Mouse (Mus musculus) lung, postnatal 36 days (tissue): Measurements from ENCODE around the gene Phactr1.
A peak's percentile ranks its signal among the peaks of the same experiment; 100 is the strongest.

Experiments
- DNase-seq: peaks from one replicate; pipeline ENCODE4 v3.0.0; 2022; ENCODE audit warnings: mixed read lengths

The Phactr1 gene

GRCm38 (mm10) chr13:42872125-42872524 is 191.7 kb downstream of the Phactr1 start:
- DNase-seq: no peak

GRCm38 (mm10) chr13:42878346-42878745 is 197.9 kb downstream of the Phactr1 start:
- peak; percentile 75 for DNase-seq

GRCm38 (mm10) chr13:42884033-42884724 is 203.8 kb downstream of the Phactr1 start:
- DNase-seq: peak; percentile 67

DNA sequence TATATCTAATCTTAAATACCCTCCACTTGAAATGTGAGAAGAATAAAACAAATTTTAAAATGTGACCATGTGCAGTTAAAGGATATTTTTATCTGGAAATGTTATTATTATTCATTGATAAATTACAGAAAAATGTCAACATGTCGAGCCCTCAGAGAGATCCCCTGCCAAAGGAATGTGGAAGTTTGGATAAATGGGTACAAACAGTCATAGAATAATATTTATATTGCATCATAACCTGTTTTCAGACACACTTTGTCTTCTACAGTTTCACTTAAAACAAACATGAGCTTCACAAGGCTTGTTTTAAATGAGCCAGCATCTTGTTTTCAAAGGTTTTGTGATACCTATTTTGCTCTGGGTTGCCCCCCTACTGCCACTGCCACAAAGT is 204.3 kb downstream of the Phactr1 start:
- DNase-seq: peak; percentile 52

DNA sequence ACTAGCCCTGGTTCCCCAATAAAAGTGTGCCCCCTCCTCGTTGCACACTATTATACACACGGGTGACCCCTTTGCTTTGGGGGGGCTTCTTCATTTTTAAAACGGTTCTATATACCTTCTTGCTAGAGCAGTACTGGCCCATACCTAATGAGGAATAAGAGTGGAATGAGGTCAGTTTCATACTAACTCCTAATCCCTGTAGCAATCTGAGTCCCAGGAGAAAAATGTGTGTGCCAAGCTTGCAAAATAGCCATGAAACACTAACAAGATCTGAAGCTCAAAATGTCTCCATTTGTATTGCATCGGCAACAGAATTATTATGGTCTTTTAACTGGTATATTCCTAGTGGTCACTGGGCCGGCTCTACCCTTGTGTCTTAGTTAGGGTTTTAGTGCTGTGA is 207.3 kb downstream of the Phactr1 start:
- DNase-seq: no peak

GRCm38 (mm10) chr13:42889516-42890474 is 209.4 kb downstream of the Phactr1 start:
- peak; percentile 73 for DNase-seq

DNA sequence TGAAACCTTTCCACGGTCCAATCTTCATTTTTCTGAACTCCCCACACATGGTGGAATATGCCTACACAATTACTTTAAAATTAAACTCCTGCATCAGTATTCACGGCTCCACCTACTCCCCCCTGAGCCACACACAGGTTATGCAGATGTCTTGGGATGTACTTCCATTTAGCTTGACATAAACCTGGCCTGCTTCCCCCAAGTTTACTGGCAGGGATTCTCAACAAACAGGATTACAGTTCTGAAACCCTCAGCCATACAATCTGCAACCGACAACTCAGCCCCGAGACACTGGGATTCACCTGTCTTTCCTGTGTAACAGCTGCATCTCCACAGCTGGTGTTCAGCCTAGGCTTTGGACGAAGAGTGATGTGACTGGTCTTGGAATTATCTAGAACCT is 210.2 kb downstream of the Phactr1 start:
- DNase-seq: no peak

DNA sequence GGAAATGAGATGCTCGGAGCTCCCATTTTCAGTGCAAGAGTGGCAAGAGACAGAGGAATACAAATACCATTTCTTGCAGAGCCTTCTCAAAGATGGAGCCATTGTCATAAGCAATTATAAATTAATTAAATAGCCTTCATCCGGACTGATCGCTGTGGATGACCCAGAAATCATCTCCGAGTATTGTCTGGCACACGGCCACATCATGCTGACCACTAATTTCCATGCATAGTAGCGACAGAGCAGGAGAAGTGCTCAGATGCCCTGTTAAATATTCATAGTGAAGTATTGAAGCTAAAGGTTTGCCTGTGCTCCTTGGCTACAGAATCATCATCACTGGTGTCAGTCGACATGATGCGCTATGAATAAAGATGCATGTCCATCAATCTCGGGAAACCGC is 213.6 kb downstream of the Phactr1 start:
- no peak for DNase-seq

GRCm38 (mm10) chr13:42894598-42894997 is 214.2 kb downstream of the Phactr1 start:
- DNase-seq: no peak

GRCm38 (mm10) chr13:42895980-42896379 is 215.6 kb downstream of the Phactr1 start:
- no peak for DNase-seq

DNA sequence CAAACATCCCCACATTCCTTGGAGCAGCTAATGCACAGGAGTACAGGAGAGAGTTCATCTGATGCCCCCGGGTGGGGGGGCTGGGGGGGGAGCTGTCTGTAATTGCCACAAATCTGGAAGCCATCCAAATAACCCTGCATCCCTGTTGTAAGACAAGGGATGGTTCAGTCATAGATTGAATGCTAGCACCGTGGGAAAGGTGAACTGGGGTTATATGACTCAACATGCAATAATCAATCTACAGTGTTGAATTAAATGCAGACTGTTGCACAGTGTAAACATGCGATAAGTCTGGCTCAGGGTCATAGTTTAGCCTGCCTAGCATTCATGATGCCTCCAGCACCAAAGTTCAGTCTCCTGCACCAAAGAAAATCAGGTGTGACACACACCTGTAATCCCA is 219.2 kb downstream of the Phactr1 start:
- DNase-seq: no peak

DNA sequence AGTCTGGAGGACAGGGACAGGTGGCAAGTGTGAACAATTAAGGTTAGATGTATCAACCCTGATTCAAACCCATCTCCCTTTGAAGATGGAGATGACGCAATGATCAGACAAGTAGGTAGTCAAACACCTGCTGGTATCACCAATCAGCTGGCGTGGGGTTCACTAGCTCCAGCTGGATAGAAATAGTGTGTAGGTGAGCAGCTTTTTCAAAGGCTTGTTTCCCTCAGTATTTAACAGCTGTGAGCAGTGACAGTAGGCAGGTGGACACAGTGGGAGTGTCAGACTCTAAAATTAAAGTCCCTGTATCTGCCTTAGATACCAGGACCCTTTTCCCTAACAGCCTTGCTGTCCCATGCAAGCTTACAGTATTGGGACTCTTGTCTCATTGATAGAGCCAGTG is 221.4 kb downstream of the Phactr1 start:
- no peak for DNase-seq

DNA sequence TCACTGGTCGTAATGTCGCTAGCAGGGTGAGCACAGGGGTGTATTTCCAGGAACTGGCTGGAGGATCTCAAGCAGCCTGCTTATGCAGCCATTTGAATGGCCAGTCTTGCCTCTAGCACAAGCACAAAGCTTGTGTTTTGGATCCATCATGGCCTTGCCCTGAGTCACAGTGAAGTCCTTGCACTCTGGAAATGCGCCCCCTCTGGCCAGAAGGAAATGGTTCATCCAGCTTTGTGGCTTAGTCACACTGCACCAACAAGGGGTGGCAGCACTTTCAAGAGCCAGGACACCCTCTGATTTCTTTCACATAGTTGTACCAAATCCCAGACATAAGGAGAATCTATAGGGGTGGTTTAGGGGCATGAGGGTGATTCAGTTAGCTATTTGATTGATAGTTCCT is 222.4 kb downstream of the Phactr1 start:
- no peak for DNase-seq

DNA sequence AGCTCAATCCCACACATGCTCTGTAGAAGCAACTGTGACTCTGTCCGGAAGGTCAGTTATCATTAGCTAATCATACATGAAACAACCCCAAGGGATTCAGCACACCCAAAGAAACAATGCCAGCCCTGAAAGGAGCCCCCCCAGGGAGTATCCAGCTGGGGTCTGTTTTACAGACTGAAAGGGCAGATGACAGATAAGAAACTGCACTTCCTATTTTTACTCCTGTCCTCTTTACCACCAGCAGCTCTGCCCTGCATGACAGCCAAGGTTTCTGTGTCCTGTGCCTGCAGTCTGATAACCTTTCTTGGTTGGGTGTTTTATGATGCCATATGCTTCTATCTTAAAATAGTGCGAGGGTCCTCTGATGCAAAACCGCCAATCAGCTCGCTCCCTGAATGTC is 225.4 kb downstream of the Phactr1 start:
- no peak for DNase-seq

- DNase-seq: no peak
Observed at GRCm38 (mm10) chr13:42906990-42907389, 226.6 kb downstream of the Phactr1 start.

GRCm38 (mm10) chr13:42915081-42915480 is 234.7 kb downstream of the Phactr1 start:
- peak; percentile 65 for DNase-seq

DNA sequence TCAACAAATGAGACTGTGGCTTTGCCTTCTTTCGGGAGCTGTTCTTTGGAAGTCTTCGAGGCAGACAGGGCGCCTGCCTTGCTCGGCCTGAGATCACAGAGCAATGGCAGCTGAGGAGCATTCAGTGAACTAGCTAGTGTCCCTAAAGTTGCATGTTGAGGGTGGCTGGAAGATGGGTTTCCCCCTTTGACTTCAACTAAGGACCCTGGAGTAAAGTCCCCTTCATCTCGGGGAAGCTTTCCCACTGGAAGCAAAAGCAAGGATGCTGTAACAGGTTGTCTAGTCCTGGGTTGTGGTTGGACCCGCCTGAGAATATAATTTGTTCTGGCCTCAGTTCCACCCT is 235.4 kb downstream of the Phactr1 start:
- DNase-seq: no peak

- peak; percentile 58 for DNase-seq
Observed at GRCm38 (mm10) chr13:42916194-42917033, 236.0 kb downstream of the Phactr1 start.

DNA sequence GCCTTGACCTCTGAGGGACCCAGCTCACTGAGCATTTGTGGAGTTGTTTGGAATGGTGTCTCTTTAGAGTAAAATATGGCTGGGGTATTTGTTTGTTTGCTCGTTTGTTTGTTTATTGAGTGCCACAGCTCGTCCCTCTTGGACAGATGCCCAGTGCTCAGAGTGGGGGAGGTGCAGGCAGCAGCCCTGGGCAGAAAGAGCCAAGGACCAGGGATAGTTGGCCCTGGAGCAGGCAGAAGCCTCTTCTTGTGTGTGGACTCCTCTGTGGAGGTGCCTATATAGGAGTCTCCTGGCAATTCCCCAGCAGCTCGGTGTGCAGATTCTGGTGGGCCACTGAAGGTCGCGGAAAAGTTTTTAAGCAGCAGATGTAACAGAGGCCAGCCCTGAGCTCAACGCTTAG is 236.8 kb downstream of the Phactr1 start:
- DNase-seq: peak; percentile 50

- DNase-seq: no peak
Observed at GRCm38 (mm10) chr13:42920062-42920461, 239.6 kb downstream of the Phactr1 start.

DNA sequence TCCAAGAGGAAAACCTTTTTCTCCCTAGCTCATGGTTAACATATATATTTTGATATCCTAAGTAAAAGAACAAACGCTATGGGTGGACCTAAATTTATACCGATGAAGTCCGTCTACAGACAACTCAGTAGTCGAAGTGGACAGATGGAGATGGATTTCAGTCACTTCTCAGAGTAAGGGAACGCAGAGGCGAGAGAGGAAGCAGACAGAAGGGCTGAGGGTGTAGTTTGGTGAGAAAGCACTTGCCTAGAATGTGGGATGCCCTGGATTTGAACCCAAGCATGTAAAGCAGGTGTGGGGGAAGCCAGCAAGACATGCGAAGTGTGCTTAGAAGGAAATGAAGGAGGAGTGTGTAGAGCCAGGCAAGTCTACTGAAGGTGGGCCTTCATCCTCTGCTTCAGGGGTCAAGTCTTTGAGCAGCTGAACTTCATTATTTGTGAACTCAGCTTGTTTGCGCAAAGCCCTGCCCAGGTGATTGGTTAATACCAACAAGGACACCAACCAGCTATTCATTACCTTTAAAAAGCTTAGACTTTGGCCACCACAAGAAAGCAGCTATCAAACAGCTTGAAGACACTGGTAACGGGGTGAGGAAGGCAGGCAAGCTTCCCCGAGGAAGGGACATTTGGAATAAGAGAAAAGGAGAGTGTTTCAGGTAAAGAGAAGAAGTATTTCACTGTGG is 241.5 kb downstream of the Phactr1 start:
- no peak for DNase-seq

DNA sequence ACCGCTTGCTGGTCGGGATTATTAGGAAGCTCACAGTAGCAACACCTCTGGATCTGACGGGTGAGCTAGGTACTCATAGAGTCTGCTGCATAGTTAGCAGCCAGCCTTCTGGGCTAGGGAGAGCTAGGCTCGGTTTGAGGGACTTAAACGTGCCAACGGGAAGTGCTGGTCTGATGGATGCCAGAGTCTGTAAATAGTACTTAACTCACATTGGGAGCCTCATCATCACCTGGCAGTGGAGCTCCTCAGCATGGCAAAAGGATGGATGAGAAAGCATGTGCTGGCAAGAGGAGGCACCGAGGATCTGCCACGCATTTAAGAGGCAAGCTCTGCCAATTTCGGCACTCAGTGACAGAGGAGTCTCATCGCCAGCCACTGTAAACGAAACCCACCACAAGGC is 247.4 kb downstream of the Phactr1 start:
- DNase-seq: no peak
